Mouse (Mus musculus) embryo, embryonic 10.5 days (tissue): Measurements from ENCODE around the gene Ranbp3.
"Not testable (repeated sequence)": the region's sequence is repeated elsewhere in the genome, so short reads cannot be mapped to it uniquely, and the experiment has no call there.

Experiments
- DNase-seq: peaks from one replicate; pipeline ENCODE4 v3.0.0-alpha.2; 2015; ENCODE audit warnings: low spot score

The Ranbp3 gene

GRCm38 (mm10) chr17:56672941-56673646 is at the start of gene Ranbp3:
Ranbp3 (plus strand) TSS chr17:56673294.
- peak; percentile 99 for DNase-seq

GRCm38 (mm10) chr17:56625495-56625894 is 47.6 kb upstream of the Ranbp3 start:
- no peak for DNase-seq

- DNase-seq, result no peak
Measured at GRCm38 (mm10) chr17:56626260-56626659, 46.8 kb upstream of the Ranbp3 start.

- peak; percentile 100 for DNase-seq
Measured at GRCm38 (mm10) chr17:56626754-56627470, 46.2 kb upstream of the Ranbp3 start, which contains the start of gene Lonp1. Lonp1 (minus strand) TSS chr17:56626887.

GRCm38 (mm10) chr17:56627530-56628277 is 45.4 kb upstream of the Ranbp3 start, which contains the start of gene Catsperd:
Catsperd (plus strand) TSS chr17:56628143.
- DNase-seq, result peak; percentile 54

GRCm38 (mm10) chr17:56629800-56630781 is 43.0 kb upstream of the Ranbp3 start:
- not testable (repeated sequence) for DNase-seq

- no peak for DNase-seq
Measured at GRCm38 (mm10) chr17:56631807-56632206, 41.3 kb upstream of the Ranbp3 start.

- no peak for DNase-seq
Measured at GRCm38 (mm10) chr17:56634023-56634422, 39.1 kb upstream of the Ranbp3 start.

- no peak for DNase-seq
Measured at GRCm38 (mm10) chr17:56643237-56643636, 29.9 kb upstream of the Ranbp3 start.

- DNase-seq, result no peak
Measured at GRCm38 (mm10) chr17:56647546-56647945, 25.5 kb upstream of the Ranbp3 start.

GRCm38 (mm10) chr17:56651801-56652200 is 21.3 kb upstream of the Ranbp3 start:
- DNase-seq, result no peak

- no peak for DNase-seq
Measured at GRCm38 (mm10) chr17:56654771-56655170, 18.3 kb upstream of the Ranbp3 start.

- DNase-seq, result no peak
Measured at GRCm38 (mm10) chr17:56655311-56655710, 17.8 kb upstream of the Ranbp3 start.

GRCm38 (mm10) chr17:56656171-56656570 is 16.9 kb upstream of the Ranbp3 start:
- DNase-seq, result no peak

- no peak for DNase-seq
Measured at GRCm38 (mm10) chr17:56663659-56664058, 9.4 kb upstream of the Ranbp3 start.

- peak; percentile 82 for DNase-seq
Measured at GRCm38 (mm10) chr17:56664333-56664732, 8.8 kb upstream of the Ranbp3 start.

GRCm38 (mm10) chr17:56666384-56666783 is 6.7 kb upstream of the Ranbp3 start:
- DNase-seq, result no peak

GRCm38 (mm10) chr17:56667591-56667990 is 5.5 kb upstream of the Ranbp3 start:
- DNase-seq, result no peak

- DNase-seq, result peak; percentile 93
Measured at GRCm38 (mm10) chr17:56668384-56669144, 4.5 kb upstream of the Ranbp3 start.

- DNase-seq, result no peak
Measured at GRCm38 (mm10) chr17:56669766-56670165, 3.3 kb upstream of the Ranbp3 start.
